Mouse (Mus musculus): ENCODE measurements around the gene Pcnx3. TPM values are rescaled to one million over a fixed set of nuclear protein-coding genes. Genes with fewer than 3 reads are reported as not detected.
A peak's percentile ranks its signal among the peaks of the same experiment; 100 is the strongest.

The Pcnx3 gene
- polyA plus RNA-seq, 1 experiment: 39.7 TPM

GRCm38 (mm10) chr19:5653969-5654719 is 34.6 kb downstream of the Pcnx3 start:
- Histone ChIP-seq H3K27me3 (ENCODE audit: control insufficient read depth, insufficient read depth, low read length, poor library complexity, severe bottlenecking) (no peaks in the 10 kb centered on the region), H3K27ac (ENCODE audit: insufficient read depth, low read length) (no peak overlapping the region), H3K4me1 (ENCODE audit: control insufficient read depth, insufficient read depth, low read length) (peaks cover 2% of the 10 kb centered on the region), H3K9ac (ENCODE audit: low read depth, poor library complexity, severe bottlenecking) (peak overlapping the region; percentile 49), H3K36me3 (ENCODE audit: control insufficient read depth, insufficient read depth, low read length, poor library complexity, severe bottlenecking) (no peaks in the 10 kb centered on the region), H3K4me3 (ENCODE audit: low read depth, low read length) (peak overlapping the region; percentile 73), H3K9me3 (replicated peaks; ENCODE audit: control insufficient read depth, insufficient read depth, low read length, poor library complexity, severe bottlenecking) (no peaks in the 10 kb centered on the region)
- no peak for TF ChIP-seq EP300 (IDR thresholded peaks at IDR 0.05; ENCODE audit: insufficient read depth, low read depth, low read length)
- no peak for TF ChIP-seq CTCF (IDR thresholded peaks at IDR 0.05; ENCODE audit: low read depth, low read length)
- TF ChIP-seq POLR2A (IDR thresholded peaks at IDR 0.05; ENCODE audit: insufficient read depth, low read length): peak; percentile 36

GRCm38 (mm10) chr19:5652570-5652969 is 36.1 kb downstream of the Pcnx3 start:
- Histone ChIP-seq H3K4me1 (ENCODE audit: control insufficient read depth, insufficient read depth, low read length) (peaks cover 5% of the 10 kb centered on the region), H3K27ac (ENCODE audit: insufficient read depth, low read length) (no peak overlapping the region), H3K9ac (ENCODE audit: low read depth, poor library complexity, severe bottlenecking) (no peak overlapping the region), H3K36me3 (ENCODE audit: control insufficient read depth, insufficient read depth, low read length, poor library complexity, severe bottlenecking) (no peaks in the 10 kb centered on the region), H3K4me3 (ENCODE audit: low read depth, low read length) (no peak overlapping the region), H3K9me3 (replicated peaks; ENCODE audit: control insufficient read depth, insufficient read depth, low read length, poor library complexity, severe bottlenecking) (no peaks in the 10 kb centered on the region), H3K27me3 (ENCODE audit: control insufficient read depth, insufficient read depth, low read length, poor library complexity, severe bottlenecking) (no peaks in the 10 kb centered on the region)
- TF ChIP-seq POLR2A (IDR thresholded peaks at IDR 0.05; ENCODE audit: insufficient read depth, low read length) (no peak), CTCF (IDR thresholded peaks at IDR 0.05; ENCODE audit: low read depth, low read length) (no peak), EP300 (IDR thresholded peaks at IDR 0.05; ENCODE audit: insufficient read depth, low read depth, low read length) (no peak)

GRCm38 (mm10) chr19:5651502-5652274 is 37.0 kb downstream of the Pcnx3 start:
- H3K4me1 ChIP-seq (ENCODE audit: control insufficient read depth, insufficient read depth, low read length): peaks cover 5% of the 10 kb centered on the region
- no peak overlapping the region for H3K27ac ChIP-seq (ENCODE audit: insufficient read depth, low read length)
- H3K36me3 ChIP-seq (ENCODE audit: control insufficient read depth, insufficient read depth, low read length, poor library complexity, severe bottlenecking): no peaks in the 10 kb centered on the region
- no peaks in the 10 kb centered on the region for H3K9me3 ChIP-seq (replicated peaks; ENCODE audit: control insufficient read depth, insufficient read depth, low read length, poor library complexity, severe bottlenecking)
- H3K9ac ChIP-seq (ENCODE audit: low read depth, poor library complexity, severe bottlenecking): no peak overlapping the region
- H3K27me3 ChIP-seq (ENCODE audit: control insufficient read depth, insufficient read depth, low read length, poor library complexity, severe bottlenecking): no peaks in the 10 kb centered on the region
- no peak overlapping the region for H3K4me3 ChIP-seq (ENCODE audit: low read depth, low read length)
- TF ChIP-seq POLR2A (IDR thresholded peaks at IDR 0.05; ENCODE audit: insufficient read depth, low read length) (no peak), EP300 (IDR thresholded peaks at IDR 0.05; ENCODE audit: insufficient read depth, low read depth, low read length) (no peak), CTCF (IDR thresholded peaks at IDR 0.05; ENCODE audit: low read depth, low read length) (no peak)

- peak overlapping the region; percentile 63 for H3K4me3 ChIP-seq (ENCODE audit: low read depth, low read length)
- peak overlapping the region; percentile 63 for H3K27ac ChIP-seq (ENCODE audit: insufficient read depth, low read length)
- no peaks in the 10 kb centered on the region for H3K9me3 ChIP-seq (replicated peaks; ENCODE audit: control insufficient read depth, insufficient read depth, low read length, poor library complexity, severe bottlenecking)
- peaks cover 5% of the 10 kb centered on the region for H3K4me1 ChIP-seq (ENCODE audit: control insufficient read depth, insufficient read depth, low read length)
- peak overlapping the region; percentile 29 for H3K9ac ChIP-seq (ENCODE audit: low read depth, poor library complexity, severe bottlenecking)
- H3K36me3 ChIP-seq (ENCODE audit: control insufficient read depth, insufficient read depth, low read length, poor library complexity, severe bottlenecking): peaks cover 4% of the 10 kb centered on the region; the same call in 1 of the 2 replicates
- H3K27me3 ChIP-seq (ENCODE audit: control insufficient read depth, insufficient read depth, low read length, poor library complexity, severe bottlenecking): no peaks in the 10 kb centered on the region
- TF ChIP-seq EP300 (IDR thresholded peaks at IDR 0.05; ENCODE audit: insufficient read depth, low read depth, low read length): no peak
- no peak for TF ChIP-seq POLR2A (IDR thresholded peaks at IDR 0.05; ENCODE audit: insufficient read depth, low read length)
- no peak for TF ChIP-seq CTCF (IDR thresholded peaks at IDR 0.05; ENCODE audit: low read depth, low read length)
Observed at GRCm38 (mm10) chr19:5649298-5649741, 39.4 kb downstream of the Pcnx3 start.

- no peaks in the 10 kb centered on the region for H3K27me3 ChIP-seq (ENCODE audit: control insufficient read depth, insufficient read depth, low read length, poor library complexity, severe bottlenecking)
- TF ChIP-seq POLR2A (IDR thresholded peaks at IDR 0.05; ENCODE audit: insufficient read depth, low read length) (no peak), CTCF (IDR thresholded peaks at IDR 0.05; ENCODE audit: low read depth, low read length) (no peak), EP300 (IDR thresholded peaks at IDR 0.05; ENCODE audit: insufficient read depth, low read depth, low read length) (0 out of 2 replicates have a peak, but pooled peaks have one; percentile 6)
- no peaks in the 10 kb centered on the region for H3K9me3 ChIP-seq (replicated peaks; ENCODE audit: control insufficient read depth, insufficient read depth, low read length, poor library complexity, severe bottlenecking)
- peaks cover 5% of the 10 kb centered on the region for H3K4me1 ChIP-seq (ENCODE audit: control insufficient read depth, insufficient read depth, low read length)
- H3K4me3 ChIP-seq (ENCODE audit: low read depth, low read length): peak overlapping the region; percentile 63
- peak overlapping the region; percentile 29 for H3K9ac ChIP-seq (ENCODE audit: low read depth, poor library complexity, severe bottlenecking)
- H3K27ac ChIP-seq (ENCODE audit: insufficient read depth, low read length): peak overlapping the region; percentile 86
- peaks cover 4% of the 10 kb centered on the region; the same call in 1 of the 2 replicates for H3K36me3 ChIP-seq (ENCODE audit: control insufficient read depth, insufficient read depth, low read length, poor library complexity, severe bottlenecking)
Observed at GRCm38 (mm10) chr19:5648401-5649297, 40.1 kb downstream of the Pcnx3 start.
